Mouse (Mus musculus): ENCODE measurements at regions not wholly inside any gene's neighbourhood (a gene's known extent, or its start where the extent isn't known, plus 50 kb on each side); places are given as distances from the start of the nearest gene placed in this dataset.

DNA sequence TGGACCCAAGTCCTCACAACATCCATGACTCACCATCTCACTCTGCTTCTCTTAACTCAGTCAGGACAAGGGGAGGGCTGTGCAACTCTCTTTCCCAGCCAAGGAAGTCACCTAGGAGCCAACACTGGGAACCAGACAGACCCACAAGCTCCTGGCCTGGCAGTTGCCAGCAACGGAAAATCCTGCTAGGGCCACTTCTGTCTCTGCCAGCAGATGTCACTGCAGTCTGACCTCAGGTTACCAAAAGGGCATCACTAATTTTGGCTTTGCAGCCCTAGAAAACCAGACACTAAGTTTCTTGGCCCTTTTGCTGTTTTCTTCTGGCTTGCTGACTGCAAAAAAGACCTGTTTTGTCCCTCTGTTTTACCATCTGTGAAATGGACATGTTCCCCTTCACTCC lies 302.3 kb downstream of the H2al1j start:
- no peaks in the 10 kb centered on the region; the same call in 1 of the 2 replicates for H3K27me3 ChIP-seq (ENCODE audit: control insufficient read depth, insufficient read depth, low read length)
- H3K9ac ChIP-seq (ENCODE audit: low read length) = no peak overlapping the region
- H3K4me3 ChIP-seq (ENCODE audit: control insufficient read depth in 1 of 2, insufficient read depth in 1 of 2, low read depth in 1 of 2, low read length in 2 of 2) = no peak overlapping the region
- H3K36me3 ChIP-seq (ENCODE audit: control insufficient read depth, insufficient read depth, low read length) = no peaks in the 10 kb centered on the region
- H3K4me2 ChIP-seq (ENCODE audit: low read length) = no peak overlapping the region
- no peaks in the 10 kb centered on the region for H3K9me3 ChIP-seq (ENCODE audit: control insufficient read depth, low read length)
- no peak for ATAC-seq (ENCODE audit: insufficient number of reproducible peaks, insufficient read depth, low FRiP score, low read depth)
- peaks cover 0 to 7% of the 10 kb centered on the region in 2 experiments; a peak in 1 of 4 replicates for H3K4me1 ChIP-seq (ENCODE audit: control insufficient read depth in 2 of 2, insufficient read depth in 2 of 2, low read length in 2 of 2)
- WGBS = 40% methylated on average over 1 of the region's 1 CpGs
- no peak overlapping the region for H3K27ac ChIP-seq (replicated peaks in 1 of 2; ENCODE audit: control insufficient read depth in 1 of 2, insufficient read depth in 1 of 2, low read depth in 2 of 2, low read length in 2 of 2)

DNA sequence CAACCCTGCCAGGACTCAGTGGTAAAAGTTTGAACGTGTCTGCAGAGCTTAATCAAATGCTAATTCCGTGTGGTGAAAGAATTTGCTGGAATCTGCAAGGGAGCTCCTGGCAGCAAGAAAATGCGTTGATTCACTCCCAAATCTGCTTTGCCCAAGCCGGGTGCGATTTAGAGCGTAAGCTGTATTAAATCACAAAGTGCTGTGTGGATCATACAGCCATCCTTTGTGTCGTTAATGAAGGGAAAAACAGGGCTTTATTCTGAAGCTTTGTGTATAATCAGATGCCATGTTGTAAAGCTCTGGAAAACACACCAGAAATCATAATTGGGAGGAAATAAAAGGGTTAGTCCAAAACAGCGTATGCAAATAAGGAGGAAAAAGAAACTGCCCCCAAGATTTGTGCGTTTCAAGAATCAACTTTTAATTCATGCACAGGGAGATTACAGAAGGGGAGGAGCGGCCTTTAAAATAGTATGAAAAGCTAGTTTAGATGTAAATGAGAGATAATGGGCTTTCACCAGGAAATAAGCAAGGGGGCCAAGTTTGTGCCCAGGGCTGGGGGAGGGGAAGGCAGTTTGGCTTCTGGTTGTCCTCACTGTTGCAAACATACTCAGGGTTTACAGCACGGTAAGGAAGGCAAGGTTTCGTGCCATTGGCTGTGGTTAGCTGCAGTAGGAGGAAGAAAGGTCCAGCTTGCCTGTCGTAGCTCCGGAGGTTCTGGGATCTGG lies 303.7 kb downstream of the H2al1j start:
- H3K9me3 ChIP-seq (ENCODE audit: control insufficient read depth, low read length) = no peaks in the 10 kb centered on the region
- H3K27me3 ChIP-seq (ENCODE audit: control insufficient read depth, insufficient read depth, low read length) = no peaks in the 10 kb centered on the region; the same call in 1 of the 2 replicates
- peaks cover 0 to 7% of the 10 kb centered on the region in 2 experiments; a peak in 1 of 4 replicates for H3K4me1 ChIP-seq (ENCODE audit: control insufficient read depth in 2 of 2, insufficient read depth in 2 of 2, low read length in 2 of 2)
- H3K4me3 ChIP-seq (ENCODE audit: control insufficient read depth in 1 of 2, insufficient read depth in 1 of 2, low read depth in 1 of 2, low read length in 2 of 2) = peak overlapping the region; percentile 6 to 15; a peak in 3 of 4 replicates
- H3K4me2 ChIP-seq (ENCODE audit: low read length) = peak overlapping the region; percentile 56
- 27% methylated on average over 14 of the region's 14 CpGs for WGBS
- ATAC-seq (ENCODE audit: insufficient number of reproducible peaks, insufficient read depth, low FRiP score, low read depth) = no peak
- peak overlapping the region; percentile 50 for H3K9ac ChIP-seq (ENCODE audit: low read length)
- H3K27ac ChIP-seq (replicated peaks in 1 of 2; ENCODE audit: control insufficient read depth in 1 of 2, insufficient read depth in 1 of 2, low read depth in 2 of 2, low read length in 2 of 2) = no peak overlapping the region
- H3K36me3 ChIP-seq (ENCODE audit: control insufficient read depth, insufficient read depth, low read length) = no peaks in the 10 kb centered on the region

DNA sequence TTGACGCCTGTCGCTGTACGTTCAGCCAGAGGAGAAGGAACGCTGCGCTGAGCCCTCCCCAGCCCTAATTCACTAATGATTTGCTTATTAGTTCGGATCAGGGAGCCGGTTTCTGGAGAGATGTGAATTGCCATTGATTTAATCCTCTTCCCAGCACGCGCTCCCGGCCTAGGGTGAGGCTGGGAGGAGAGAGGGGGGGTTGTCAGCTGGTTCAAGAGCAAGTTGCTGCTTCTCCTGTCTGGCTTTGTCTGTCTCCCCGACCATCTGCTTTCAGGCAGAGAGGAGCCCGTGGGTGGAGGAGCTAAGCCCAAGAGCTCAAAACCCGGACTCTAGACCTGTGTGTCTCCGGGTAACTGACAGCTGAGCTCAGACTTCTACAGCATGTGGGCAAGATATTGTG lies 304.4 kb downstream of the H2al1j start:
- peak overlapping the region; percentile 56 for H3K4me2 ChIP-seq (ENCODE audit: low read length)
- peak overlapping the region; percentile 50 for H3K9ac ChIP-seq (ENCODE audit: low read length)
- no peak for ATAC-seq (ENCODE audit: insufficient number of reproducible peaks, insufficient read depth, low FRiP score, low read depth)
- no peaks in the 10 kb centered on the region; the same call in 1 of the 2 replicates for H3K27me3 ChIP-seq (ENCODE audit: control insufficient read depth, insufficient read depth, low read length)
- no peaks in the 10 kb centered on the region for H3K9me3 ChIP-seq (ENCODE audit: control insufficient read depth, low read length)
- H3K27ac ChIP-seq (replicated peaks in 1 of 2; ENCODE audit: control insufficient read depth in 1 of 2, insufficient read depth in 1 of 2, low read depth in 2 of 2, low read length in 2 of 2) = no peak overlapping the region
- peak overlapping the region; percentile 6 to 15; a peak in 3 of 4 replicates for H3K4me3 ChIP-seq (ENCODE audit: control insufficient read depth in 1 of 2, insufficient read depth in 1 of 2, low read depth in 1 of 2, low read length in 2 of 2)
- 21% methylated on average over 14 of the region's 14 CpGs for WGBS
- H3K4me1 ChIP-seq (ENCODE audit: control insufficient read depth in 2 of 2, insufficient read depth in 2 of 2, low read length in 2 of 2) = peaks cover 0 to 7% of the 10 kb centered on the region in 2 experiments; a peak in 1 of 4 replicates
- no peaks in the 10 kb centered on the region for H3K36me3 ChIP-seq (ENCODE audit: control insufficient read depth, insufficient read depth, low read length)

DNA sequence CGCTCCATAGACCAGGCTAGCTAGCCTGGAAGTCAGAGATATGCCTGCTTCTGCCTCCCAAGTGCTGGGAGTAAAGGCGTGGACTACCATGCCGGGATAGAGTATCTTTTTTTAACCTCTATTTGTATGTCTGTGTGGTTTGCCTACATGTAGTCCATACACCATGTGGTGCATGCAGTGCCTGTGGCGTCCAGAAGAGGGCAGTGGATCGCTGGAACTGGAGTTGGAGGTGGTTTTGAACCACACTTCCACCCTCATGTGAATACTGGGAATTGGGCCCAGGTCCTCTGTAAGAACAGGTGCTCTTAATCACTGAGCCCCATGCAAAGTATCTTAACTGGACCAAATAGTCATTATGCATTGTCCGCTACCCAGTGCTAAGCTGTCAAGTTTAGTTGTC lies 306.2 kb downstream of the H2al1j start:
- no peak for ATAC-seq (ENCODE audit: insufficient number of reproducible peaks, insufficient read depth, low FRiP score, low read depth)
- Histone ChIP-seq H3K36me3 (ENCODE audit: control insufficient read depth, insufficient read depth, low read length) (no peaks in the 10 kb centered on the region), H3K4me1 (ENCODE audit: control insufficient read depth in 2 of 2, insufficient read depth in 2 of 2, low read length in 2 of 2) (peaks cover 0 to 7% of the 10 kb centered on the region in 2 experiments; a peak in 1 of 4 replicates), H3K4me2 (ENCODE audit: low read length) (no peak overlapping the region), H3K4me3 (ENCODE audit: control insufficient read depth in 1 of 2, insufficient read depth in 1 of 2, low read depth in 1 of 2, low read length in 2 of 2) (no peak overlapping the region), H3K27me3 (ENCODE audit: control insufficient read depth, insufficient read depth, low read length) (no peaks in the 10 kb centered on the region; the same call in 1 of the 2 replicates), H3K9ac (ENCODE audit: low read length) (no peak overlapping the region), H3K9me3 (ENCODE audit: control insufficient read depth, low read length) (no peaks in the 10 kb centered on the region), H3K27ac (replicated peaks in 1 of 2; ENCODE audit: control insufficient read depth in 1 of 2, insufficient read depth in 1 of 2, low read depth in 2 of 2, low read length in 2 of 2) (no peak overlapping the region)
- 54% methylated on average over 6 of the region's 6 CpGs for WGBS

DNA sequence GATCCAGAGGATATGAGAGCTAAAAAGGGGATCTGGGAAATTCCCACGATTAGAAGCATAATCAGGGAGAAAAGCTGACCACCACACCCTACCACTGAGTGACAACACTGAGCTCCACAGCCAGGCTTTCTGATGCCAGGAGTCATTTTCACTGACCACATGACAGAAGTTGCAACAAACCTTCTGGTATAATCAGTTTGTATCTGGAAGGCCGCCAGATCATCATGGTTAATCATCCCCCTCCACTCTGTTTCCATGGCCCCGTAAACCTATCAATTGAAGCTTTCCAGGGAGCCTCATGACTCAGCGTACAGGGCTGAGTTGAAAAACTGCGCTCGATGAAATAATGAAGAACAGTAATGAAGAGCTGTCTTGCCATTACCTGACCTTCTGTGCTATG lies 316.9 kb downstream of the H2al1j start:
- Histone ChIP-seq H3K27ac (replicated peaks in 1 of 2; ENCODE audit: control insufficient read depth in 1 of 2, insufficient read depth in 1 of 2, low read depth in 2 of 2, low read length in 2 of 2) (no peak overlapping the region), H3K36me3 (ENCODE audit: control insufficient read depth, insufficient read depth, low read length) (no peaks in the 10 kb centered on the region), H3K4me2 (ENCODE audit: low read length) (no peak overlapping the region), H3K27me3 (ENCODE audit: control insufficient read depth, insufficient read depth, low read length) (no peaks in the 10 kb centered on the region), H3K9ac (ENCODE audit: low read length) (no peak overlapping the region), H3K4me1 (ENCODE audit: control insufficient read depth in 2 of 2, insufficient read depth in 2 of 2, low read length in 2 of 2) (no peaks in the 10 kb centered on the region), H3K4me3 (ENCODE audit: control insufficient read depth in 1 of 2, insufficient read depth in 1 of 2, low read depth in 1 of 2, low read length in 2 of 2) (no peak overlapping the region), H3K9me3 (ENCODE audit: control insufficient read depth, low read length) (0 out of 2 replicates have a peak, but pooled peaks cover 2% of the 10 kb centered on the region)
- 65% methylated on average over 6 of the region's 6 CpGs for WGBS
- no peak for ATAC-seq (ENCODE audit: insufficient number of reproducible peaks, insufficient read depth, low FRiP score, low read depth)

DNA sequence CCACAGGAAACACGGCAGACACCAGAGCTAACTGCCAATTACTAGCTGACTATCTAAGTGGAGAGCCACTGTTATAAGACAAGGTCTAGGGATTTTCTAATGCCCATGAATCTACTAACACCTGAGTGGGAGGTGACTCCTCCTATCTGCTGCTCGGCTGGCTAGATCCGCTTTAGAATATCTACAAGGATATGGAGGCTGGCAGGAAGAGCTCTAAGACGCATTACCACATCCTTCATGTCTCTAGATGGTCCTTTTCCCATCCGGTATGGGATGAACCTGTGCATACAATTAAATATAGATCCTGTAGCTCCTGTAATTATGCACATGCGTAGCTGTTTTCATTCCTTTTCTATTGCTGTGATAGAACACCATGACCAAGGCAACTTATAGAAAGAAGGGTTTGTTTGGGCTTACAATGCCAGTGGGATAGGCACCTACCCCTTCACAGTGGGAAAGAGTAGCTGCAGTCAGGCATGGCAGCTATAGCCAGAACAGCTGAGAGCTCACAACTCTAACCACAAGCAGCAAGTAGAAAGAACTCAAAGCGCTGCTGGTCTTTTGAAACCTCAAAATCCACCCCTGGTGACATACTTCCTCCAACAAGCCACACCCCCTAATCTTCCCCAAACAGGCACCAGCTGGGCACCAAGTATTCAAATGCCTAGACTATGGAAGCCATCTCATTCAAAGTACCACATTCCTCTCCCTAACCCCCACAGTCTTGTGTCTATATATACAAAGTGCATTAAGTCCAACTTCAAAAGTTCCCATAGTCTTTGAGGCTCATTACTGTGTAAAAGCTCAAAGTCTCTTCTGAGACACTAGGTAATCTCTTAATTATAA lies 319.3 kb downstream of the H2al1j start:
- Histone ChIP-seq H3K4me1 (ENCODE audit: control insufficient read depth in 2 of 2, insufficient read depth in 2 of 2, low read length in 2 of 2) (no peaks in the 10 kb centered on the region), H3K9ac (ENCODE audit: low read length) (no peak overlapping the region), H3K9me3 (ENCODE audit: control insufficient read depth, low read length) (no peaks in the 10 kb centered on the region), H3K4me3 (ENCODE audit: control insufficient read depth in 1 of 2, insufficient read depth in 1 of 2, low read depth in 1 of 2, low read length in 2 of 2) (no peak overlapping the region), H3K27me3 (ENCODE audit: control insufficient read depth, insufficient read depth, low read length) (no peaks in the 10 kb centered on the region), H3K4me2 (ENCODE audit: low read length) (no peak overlapping the region), H3K36me3 (ENCODE audit: control insufficient read depth, insufficient read depth, low read length) (no peaks in the 10 kb centered on the region), H3K27ac (replicated peaks in 1 of 2; ENCODE audit: control insufficient read depth in 1 of 2, insufficient read depth in 1 of 2, low read depth in 2 of 2, low read length in 2 of 2) (no peak overlapping the region)
- ATAC-seq (ENCODE audit: insufficient number of reproducible peaks, insufficient read depth, low FRiP score, low read depth) = no peak
- 80% methylated on average over 7 of the region's 7 CpGs for WGBS

DNA sequence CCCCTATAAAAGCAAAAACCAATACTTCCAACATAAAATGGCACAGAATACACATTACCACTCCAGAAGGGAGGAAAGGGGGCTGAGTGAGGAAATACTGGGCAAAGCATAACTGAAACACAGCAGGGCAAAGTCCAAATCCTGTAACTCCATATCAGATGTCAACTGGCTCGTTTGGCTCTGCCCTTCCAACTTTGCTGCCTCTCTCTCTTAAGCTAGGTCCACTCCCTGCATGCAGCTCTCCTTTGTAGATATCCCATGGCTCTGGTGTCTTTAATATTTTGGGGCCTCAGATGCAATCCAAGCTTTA lies 319.9 kb downstream of the H2al1j start:
- no peak for ATAC-seq (ENCODE audit: insufficient number of reproducible peaks, insufficient read depth, low FRiP score, low read depth)
- no peaks in the 10 kb centered on the region for H3K4me1 ChIP-seq (ENCODE audit: control insufficient read depth in 2 of 2, insufficient read depth in 2 of 2, low read length in 2 of 2)
- WGBS = 37% methylated on average over 1 of the region's 1 CpGs
- H3K36me3 ChIP-seq (ENCODE audit: control insufficient read depth, insufficient read depth, low read length) = no peaks in the 10 kb centered on the region
- no peaks in the 10 kb centered on the region for H3K27me3 ChIP-seq (ENCODE audit: control insufficient read depth, insufficient read depth, low read length)
- H3K4me3 ChIP-seq (ENCODE audit: control insufficient read depth in 1 of 2, insufficient read depth in 1 of 2, low read depth in 1 of 2, low read length in 2 of 2) = no peak overlapping the region
- H3K27ac ChIP-seq (replicated peaks in 1 of 2; ENCODE audit: control insufficient read depth in 1 of 2, insufficient read depth in 1 of 2, low read depth in 2 of 2, low read length in 2 of 2) = no peak overlapping the region
- H3K4me2 ChIP-seq (ENCODE audit: low read length) = no peak overlapping the region
- H3K9ac ChIP-seq (ENCODE audit: low read length) = no peak overlapping the region
- no peaks in the 10 kb centered on the region for H3K9me3 ChIP-seq (ENCODE audit: control insufficient read depth, low read length)
